Mouse (Mus musculus): ENCODE measurements around the gene Lce1l.
"Not testable (repeated sequence)": the region's sequence is repeated elsewhere in the genome, so short reads cannot be mapped to it uniquely, and the experiment has no call there.

Lce1l gene

DNA sequence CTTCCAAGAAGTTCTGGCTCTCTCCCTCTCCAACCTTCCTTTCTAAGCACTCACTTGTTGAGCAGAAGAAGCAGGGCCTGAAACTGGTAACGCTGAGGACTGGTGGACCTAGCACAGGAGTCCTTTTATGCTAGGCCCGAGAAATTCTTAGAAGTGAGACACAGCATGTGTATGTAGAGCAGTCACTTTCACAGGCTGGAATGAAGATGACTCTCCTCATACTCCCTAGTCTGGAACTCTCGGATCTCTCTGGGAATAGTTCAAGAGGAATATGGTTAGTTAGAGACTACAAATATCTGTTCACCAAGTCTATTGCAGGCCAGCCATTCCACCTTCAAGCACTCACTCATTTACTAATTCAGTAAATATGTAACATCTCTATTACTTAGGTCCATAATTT is at the start of gene Lce1l:
Gene Lce1l, minus strand, starts transcription at position 101 of the 400 bp plus-strand sequence.
- no peak for DNase-seq (ENCODE audit: low spot score)

DNA sequence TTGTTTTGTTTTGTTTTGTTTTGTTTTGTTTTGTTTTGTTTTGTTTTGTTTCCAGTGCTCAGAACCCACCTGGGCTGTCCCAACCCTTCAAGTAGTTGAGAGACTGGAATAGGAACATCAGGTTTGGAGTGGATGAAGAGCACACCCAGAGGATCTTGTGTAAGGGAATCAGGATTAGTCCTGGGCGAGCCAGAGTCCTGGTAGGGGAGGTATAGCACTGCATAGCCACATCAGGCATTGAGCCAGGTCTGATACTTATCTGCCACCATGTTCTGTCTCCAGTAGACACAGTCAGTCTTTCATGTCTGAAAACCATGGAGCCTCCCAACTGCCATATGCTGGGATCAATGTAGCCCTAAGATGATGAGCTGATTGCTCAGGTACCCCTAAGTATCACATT is 43.4 kb upstream of the Lce1l start:
- no peak for DNase-seq (ENCODE audit: low spot score)

DNA sequence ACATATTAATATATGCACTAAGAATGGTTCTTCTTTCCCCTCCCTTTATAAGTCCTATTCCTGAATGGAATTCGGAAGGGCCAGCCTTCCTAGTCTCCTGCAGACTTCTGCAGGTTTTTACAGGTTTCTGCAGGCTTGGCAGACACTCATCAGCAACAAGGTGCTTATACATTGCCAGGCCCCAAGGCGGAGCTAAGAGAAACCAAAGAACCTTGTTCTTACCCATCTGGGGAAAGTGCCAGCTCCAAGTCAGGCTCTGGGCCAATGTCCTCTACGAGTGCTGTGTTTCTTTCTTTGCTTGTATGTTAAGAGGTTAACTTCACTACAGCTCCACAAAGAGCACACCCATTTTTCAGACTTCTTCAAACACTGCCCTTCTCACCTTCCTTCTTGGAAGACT is 43.0 kb upstream of the Lce1l start:
- DNase-seq (ENCODE audit: low spot score), result no peak

DNA sequence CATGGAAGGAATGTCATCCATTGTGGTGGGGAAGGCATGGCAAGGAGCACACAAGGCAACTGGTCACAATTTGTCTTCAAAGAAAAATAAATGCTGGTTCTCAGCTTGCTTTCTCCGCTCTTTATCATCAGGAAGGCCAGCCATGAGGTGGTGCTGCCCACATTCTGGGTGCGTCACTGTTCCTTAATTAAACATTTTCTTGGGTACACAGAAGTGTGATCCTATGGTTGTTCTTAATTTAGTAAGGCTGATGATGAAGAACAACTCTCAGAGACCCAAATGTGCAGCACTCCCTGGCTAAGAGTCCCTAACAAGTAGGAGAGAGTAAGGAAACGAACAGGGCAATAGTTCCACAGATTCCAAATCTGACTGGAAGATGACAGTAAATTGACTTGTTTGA is 23.1 kb upstream of the Lce1l start:
- DNase-seq (ENCODE audit: low spot score), result no peak

DNA sequence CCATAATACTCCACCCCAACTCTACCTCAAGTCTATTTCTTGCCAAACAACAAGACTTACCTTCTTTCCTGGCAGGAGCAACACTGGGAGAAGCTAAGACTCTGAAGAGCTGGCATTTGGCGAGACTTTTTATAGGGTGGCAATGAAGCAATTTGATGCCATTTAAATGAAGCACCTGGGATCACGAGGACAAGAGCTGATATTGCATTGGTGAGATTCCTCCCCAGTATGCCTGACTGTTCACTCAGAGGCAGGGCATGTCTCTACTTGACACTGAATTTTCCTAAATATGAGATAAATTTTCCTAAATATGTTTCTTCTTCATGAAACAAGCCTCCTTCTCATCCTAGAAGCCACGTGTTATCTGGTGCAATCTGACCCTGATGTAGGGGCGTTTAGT is 19.0 kb upstream of the Lce1l start, which contains the start of gene 2310050C09Rik:
Gene 2310050C09Rik, minus strand, starts transcription at position 101 of the 400 bp plus-strand sequence.
- no peak for DNase-seq (ENCODE audit: low spot score)

DNA sequence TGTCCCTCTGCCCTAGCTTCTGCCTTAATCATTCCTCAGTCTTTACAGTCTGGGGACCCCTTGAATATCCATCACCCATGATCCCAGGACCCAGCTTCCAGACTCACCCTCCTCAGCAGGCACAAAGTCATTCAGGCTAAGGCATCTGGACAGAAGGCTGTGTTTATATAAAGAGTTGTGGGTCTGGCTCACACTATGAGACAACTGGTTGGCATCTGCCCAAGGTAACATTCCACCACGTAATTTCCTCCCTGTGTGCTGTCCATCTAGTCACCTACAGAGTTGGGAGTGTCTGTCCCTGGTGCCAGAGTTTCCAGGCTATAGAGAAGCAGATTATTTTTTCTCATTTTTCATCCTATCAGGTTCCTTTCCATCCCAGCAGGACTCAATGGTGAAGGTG is 24.0 kb downstream of the Lce1l start, which contains the start of gene Kprp:
Gene Kprp, minus strand, starts transcription at position 140 of the 400 bp plus-strand sequence.
- DNase-seq (ENCODE audit: low spot score), result no peak

- no peak for DNase-seq (ENCODE audit: low spot score)
Measured at GRCm38 (mm10) chr3:92825808-92826207, 25.3 kb downstream of the Lce1l start.

- DNase-seq (ENCODE audit: low spot score), result not testable (repeated sequence)
Measured at GRCm38 (mm10) chr3:92816036-92816435, 35.0 kb downstream of the Lce1l start.

- DNase-seq (ENCODE audit: low spot score), result no peak
Measured at GRCm38 (mm10) chr3:92815581-92815980, 35.5 kb downstream of the Lce1l start.

- no peak for DNase-seq (ENCODE audit: low spot score)
Measured at GRCm38 (mm10) chr3:92807791-92808190, 43.3 kb downstream of the Lce1l start, which contains the start of gene Lce1k. TSS of gene Lce1k (minus strand) at chr3:92807891.
